Mouse (Mus musculus): Measurements from ENCODE around the gene Olfr1496. TPM values are rescaled to one million over a fixed set of nuclear protein-coding genes. Genes with fewer than 3 reads are reported as not detected.
"Not testable (repeated sequence)": the region's sequence is repeated elsewhere in the genome, so short reads cannot be mapped to it uniquely, and the experiment has no call there.

Gene Olfr1496
- total RNA-seq (2021) = not detected
- long read RNA-seq, experiment 1 = 0 reads
- long read RNA-seq, experiment 2 = 0 reads

GRCm38 (mm10) chr19:13777578-13777977 lies at the start of gene Olfr1496:
Gene Olfr1496, plus strand, starts transcription at chr19:13777878.
- no peak for DNase-seq (ENCODE audit: low spot score in 2 of 2)

- DNase-seq (ENCODE audit: low spot score in 2 of 2) = no peak
Observed at GRCm38 (mm10) chr19:13739428-13739827, 38.2 kb upstream of the Olfr1496 start, which contains the start of gene Olfr1494. Gene Olfr1494, plus strand, starts transcription at chr19:13739728.

- no peak for DNase-seq (ENCODE audit: low spot score in 2 of 2)
Observed at GRCm38 (mm10) chr19:13749366-13749765, 28.3 kb upstream of the Olfr1496 start.

- no peak for DNase-seq (ENCODE audit: low spot score in 2 of 2)
Observed at GRCm38 (mm10) chr19:13764306-13764705, 13.4 kb upstream of the Olfr1496 start, which contains the start of gene Olfr1495. Gene Olfr1495, plus strand, starts transcription at chr19:13764606.

- no peak for DNase-seq (ENCODE audit: low spot score in 2 of 2)
Observed at GRCm38 (mm10) chr19:13768565-13769276, 9.0 kb upstream of the Olfr1496 start.

- no peak for DNase-seq (ENCODE audit: low spot score in 2 of 2)
Observed at GRCm38 (mm10) chr19:13798102-13798501, 20.4 kb downstream of the Olfr1496 start, which contains the start of gene Olfr1497. Gene Olfr1497, minus strand, starts transcription at chr19:13798202.

- not testable (repeated sequence) for DNase-seq (ENCODE audit: low spot score in 2 of 2)
Observed at GRCm38 (mm10) chr19:13805486-13805885, 27.8 kb downstream of the Olfr1496 start.

- DNase-seq (ENCODE audit: low spot score in 2 of 2) = no peak
Observed at GRCm38 (mm10) chr19:13812823-13813222, 35.1 kb downstream of the Olfr1496 start.

- DNase-seq (ENCODE audit: low spot score in 2 of 2) = no peak
Observed at GRCm38 (mm10) chr19:13818827-13819226, 41.1 kb downstream of the Olfr1496 start.

- no peak for DNase-seq (ENCODE audit: low spot score in 2 of 2)
Observed at GRCm38 (mm10) chr19:13819347-13819746, 41.7 kb downstream of the Olfr1496 start, which contains the start of gene Olfr1499. Gene Olfr1499, minus strand, starts transcription at chr19:13819447.

GRCm38 (mm10) chr19:13820847-13821246 lies 43.2 kb downstream of the Olfr1496 start:
- no peak for DNase-seq (ENCODE audit: low spot score in 2 of 2)

- no peak for DNase-seq (ENCODE audit: low spot score in 2 of 2)
Observed at GRCm38 (mm10) chr19:13828447-13828846, 50.8 kb downstream of the Olfr1496 start.

GRCm38 (mm10) chr19:13830388-13830787 lies 52.7 kb downstream of the Olfr1496 start, which contains the start of gene Olfr1500:
Gene Olfr1500, minus strand, starts transcription at chr19:13830488.
- DNase-seq (ENCODE audit: low spot score in 2 of 2) = no peak

Other genes starting within 250 kb of the Olfr1496 start
- not detected for gene Olfr1480, start 250.0 kb upstream of the Olfr1496 start, total RNA-seq (2021)
- gene Olfr1484, start 194.4 kb upstream of the Olfr1496 start, total RNA-seq (2021) = not detected
- not detected for gene Olfr1487, start 160.5 kb upstream of the Olfr1496 start, total RNA-seq (2021)
- gene Olfr1489, start 146.3 kb upstream of the Olfr1496 start, total RNA-seq (2021) = not detected
- gene Olfr1490, start 126.8 kb upstream of the Olfr1496 start, total RNA-seq (2021) = not detected
- not detected for gene Olfr1491, start 80.6 kb upstream of the Olfr1496 start, total RNA-seq (2021)
- not detected for gene Olfr1493-ps1, start 54.6 kb upstream of the Olfr1496 start, total RNA-seq (2021)
- gene Olfr1494, start 38.1 kb upstream of the Olfr1496 start, total RNA-seq (2021) = not detected
- not detected for gene Olfr1495, start 13.3 kb upstream of the Olfr1496 start, total RNA-seq (2021)
- not detected for gene Olfr1497, start 20.3 kb downstream of the Olfr1496 start, total RNA-seq (2021)
- gene Olfr1499, start 41.6 kb downstream of the Olfr1496 start, total RNA-seq (2021) = not detected
- not detected for gene Olfr1500, start 52.6 kb downstream of the Olfr1496 start, total RNA-seq (2021)
- gene Olfr1501, start 72.8 kb downstream of the Olfr1496 start, total RNA-seq (2021) = not detected
- not detected for gene Olfr1502, start 83.9 kb downstream of the Olfr1496 start, total RNA-seq (2021)
- not detected for gene Olfr1504, start 120.0 kb downstream of the Olfr1496 start, total RNA-seq (2021)
- gene Olfr1505, start 135.7 kb downstream of the Olfr1496 start, total RNA-seq (2021) = not detected